In the genomic region with DNA sequence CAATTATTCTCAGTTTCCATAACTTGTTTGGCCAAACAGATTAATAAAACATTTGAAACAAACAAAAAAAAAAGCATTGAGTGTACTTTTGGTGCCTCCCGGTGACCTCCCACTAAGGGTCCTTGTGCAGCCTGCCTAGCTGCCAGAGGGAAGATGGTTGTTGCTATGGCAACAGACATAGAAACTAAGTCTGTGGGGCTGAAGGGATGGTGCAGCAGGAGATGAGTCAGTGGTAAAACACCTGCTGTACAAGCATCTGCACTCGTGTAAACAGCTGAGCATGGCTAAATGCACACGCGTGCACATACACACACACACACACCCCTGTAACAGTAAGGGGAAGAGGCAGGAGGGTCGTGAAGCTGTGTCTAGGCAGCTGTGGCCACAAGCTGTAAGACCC, we compare ENCODE assay signal across 19 mouse cellular contexts. TPM values are rescaled to one million over a fixed set of nuclear protein-coding genes. Genes with fewer than 3 reads are reported as not detected.
DNase-seq lines count a peak whose midpoint lies in the region; ATAC-seq lines count a peak whose summit lies in the region.
"Had no signal": no experiment of that assay in that cellular context is flagged by ENCODE, and none has a peak within 500 bp of the region (broad histone marks: within the 10 kb centered on the region; RNA-seq: fewer than 3 reads in every experiment).

No protein-coding gene starts in this region.

- DNase-seq in A20 (ENCODE audit: low read depth, low spot score) (peak; percentile 59), ES-CJ7 (ENCODE audit: low read depth, low spot score) (peak; percentile 18)
- DNase-seq in mesoderm, embryonic 11.5 days (ENCODE audit: low read depth, low spot score), result peak; percentile 24
- no peak for DNase-seq in thymus, postnatal 4 days
- no peak for DNase-seq in ovary, postnatal 10 days (ENCODE audit: low spot score)
- DNase-seq: adrenal gland, adult 8-10 months; cerebellum, adult 2 months; heart, postnatal 10 days; kidney, adult 2 months; layer of hippocampus, postnatal 36 days; lung, postnatal 10 days; right cerebral cortex, postnatal 25 days; thymus, postnatal 36 days had no signal

- 0 out of 2 replicates have a peak, but pooled peaks have one; percentile 42 for ATAC-seq in hindbrain, embryonic 15.5 days (ENCODE audit: low FRiP score, low read depth)
- ATAC-seq in hindbrain, embryonic 13.5 days (ENCODE audit: low FRiP score), result no peak
- ATAC-seq: CD4-positive, CD25-positive, alpha-beta regulatory T cell, adult 4 months had no signal

- H3K4me1 ChIP-seq in hindbrain, embryonic 15.5 days (replicated peaks), result 0 out of 2 replicates have a peak, but pooled peaks cover 6% of the 10 kb centered on the region
- peaks cover 5% of the 10 kb centered on the region for H3K4me1 ChIP-seq in hindbrain, embryonic 13.5 days (replicated peaks)
- H3K4me1 ChIP-seq: heart, embryonic 10.5 days had no signal

- no peak overlapping the region for H3K9ac ChIP-seq in hindbrain, embryonic 15.5 days
- H3K9ac ChIP-seq in hindbrain, embryonic 13.5 days, result no peak overlapping the region
- H3K9ac ChIP-seq: limb, embryonic 15.5 days had no signal

- WGBS in hindbrain, embryonic 15.5 days, result 33% methylated on average over 5 of the region's 5 CpGs
- 48% methylated on average over 5 of the region's 5 CpGs for WGBS in hindbrain, embryonic 13.5 days

- no peaks in the 10 kb centered on the region for H3K27me3 ChIP-seq in hindbrain, embryonic 15.5 days
- no peaks in the 10 kb centered on the region for H3K27me3 ChIP-seq in hindbrain, embryonic 13.5 days
- H3K27me3 ChIP-seq: limb, embryonic 15.5 days had no signal

- no peak overlapping the region for H3K4me2 ChIP-seq in hindbrain, embryonic 15.5 days
- no peak overlapping the region for H3K4me2 ChIP-seq in hindbrain, embryonic 13.5 days
- H3K4me2 ChIP-seq: limb, embryonic 15.5 days had no signal

- H3K9me3 ChIP-seq in hindbrain, embryonic 15.5 days, result no peaks in the 10 kb centered on the region
- H3K9me3 ChIP-seq in hindbrain, embryonic 13.5 days, result no peaks in the 10 kb centered on the region
- H3K9me3 ChIP-seq: heart, embryonic 10.5 days; limb, embryonic 15.5 days had no signal

- no peak overlapping the region for H3K27ac ChIP-seq in hindbrain, embryonic 15.5 days (replicated peaks)
- no peak overlapping the region for H3K27ac ChIP-seq in hindbrain, embryonic 13.5 days
- H3K27ac ChIP-seq: heart, embryonic 10.5 days; limb, embryonic 15.5 days had no signal

- H3K36me3 ChIP-seq in hindbrain, embryonic 15.5 days, result no peaks in the 10 kb centered on the region
- H3K36me3 ChIP-seq in hindbrain, embryonic 13.5 days, result no peaks in the 10 kb centered on the region
- H3K36me3 ChIP-seq: heart, embryonic 10.5 days; limb, embryonic 15.5 days had no signal

- no peak overlapping the region for H3K4me3 ChIP-seq in hindbrain, embryonic 15.5 days
- no peak overlapping the region for H3K4me3 ChIP-seq in hindbrain, embryonic 13.5 days
- H3K4me3 ChIP-seq: erythroblast, embryonic 14.5 days; heart, embryonic 10.5 days; limb, embryonic 15.5 days had no signal

RNA-seq across cellular contexts. Expression of a gene that starts 26.4 kb away (rescaled TPM):
- 40.4 and 45.0 TPM in 2 replicates for polyA plus RNA-seq in hindbrain, embryonic 15.5 days (2015; fragmentation: Nextera tagmentation; extraction: Ambion mirVana)
- 46.8 and 49.6 TPM in 2 replicates for polyA plus RNA-seq in hindbrain, embryonic 13.5 days (2015; fragmentation: Nextera tagmentation; extraction: Ambion mirVana)

Comparison
In these comparisons a context has a peak if more than half of its experiments do, and no peak if none do; other contexts are left out.
1. DNase-seq: peak in A20 (single experiment), ES-CJ7 (single experiment) and mesoderm, embryonic 11.5 days (single experiment); none in thymus, postnatal 4 days (single experiment) and ovary, postnatal 10 days (single experiment).